Mouse (Mus musculus) bone marrow, adult 2 months (tissue): ENCODE results near the gene Safb.

Source experiments
- CTCF ChIP-seq: fragments of 200-500 bp; IDR thresholded peaks from 2 replicates; pipeline ENCODE4 v1.5.1; 2011; ENCODE audit warnings: low read length, control low read depth; ENCODE audit not compliant: control insufficient read depth, insufficient read depth
- POLR2A ChIP-seq: fragments of 200-500 bp; IDR thresholded peaks from 2 replicates; pipeline ENCODE4 v1.6.1; 2011; ENCODE audit warnings: low read depth, mild to moderate bottlenecking, control low read depth, low read length, borderline replicate concordance; ENCODE audit not compliant: control insufficient read depth

- TF ChIP-seq CTCF: no peak
- TF ChIP-seq POLR2A: no peak
Observed at GRCm38 (mm10) chr17:56643237-56643636, 58.6 kb downstream of the Safb start.
